Mouse (Mus musculus) bone marrow, adult 2 months (tissue): ENCODE data around the gene Olfr1082. TPM values are rescaled to one million over a fixed set of nuclear protein-coding genes. Genes with fewer than 3 reads are reported as not detected.
"Not testable (repeated sequence)": the region's sequence is repeated elsewhere in the genome, so short reads cannot be mapped to it uniquely, and the experiment has no call there.

ENCODE experiments used
- H3K27ac ChIP-seq: fragments of 200-500 bp; 2 replicates; pipeline ENCODE4 v1.5.1; 2012; ENCODE audit warnings: low read depth, mild to moderate bottlenecking, control low read depth, inconsistent platforms, low read length; ENCODE audit not compliant: control insufficient read depth, poor library complexity, insufficient read depth
- H3K4me1 ChIP-seq: fragments of 200-500 bp; 2 replicates; pipeline ENCODE4 v1.6.1; 2011; ENCODE audit warnings: low read length; ENCODE audit not compliant: control insufficient read depth, insufficient read depth
- H3K4me3 ChIP-seq: fragments of 200-500 bp; replicated peaks from 2 replicates; pipeline ENCODE3; 2011; ENCODE audit warnings: mild to moderate bottlenecking, low read depth, low read length, control low read depth; ENCODE audit not compliant: control insufficient read depth
- WGBS: fragments of 180-500 bp; shearing (Covaris S2); methylation state at CpG from one replicate; pipeline ENCODE4 v1.1.7; 2018; 5-methylcytosine and 5-hydroxymethylcytosine counted together
- polyA plus RNA-seq: library from polyadenylated mRNA; stranded (reverse); fragments of >200 nt; gene quantifications from 2 replicates; pipeline ENCODE4 v1.2.4, GENCODE M21; 2011; ENCODE audit warnings: low replicate concordance; ENCODE audit not compliant: missing spikeins, insufficient read depth, insufficient read length

The Olfr1082 gene
- 1.0 TPM in 1 of 2 replicates, not detected in the other for polyA plus RNA-seq

GRCm38 (mm10) chr2:86598866-86599265 is at the start of gene Olfr1082:
Gene Olfr1082, minus strand, starts transcription at chr2:86598966.
- H3K4me1 ChIP-seq, H3K27ac ChIP-seq: not testable (repeated sequence)
- 17% methylated on average over 1 of the region's 1 CpGs for WGBS

GRCm38 (mm10) chr2:86639625-86640024 is 40.9 kb upstream of the Olfr1082 start, which contains the start of gene Olfr1084:
Gene Olfr1084, minus strand, starts transcription at chr2:86639725.
- not testable (repeated sequence) for H3K27ac ChIP-seq, H3K4me3 ChIP-seq, H3K4me1 ChIP-seq
- WGBS = 62% methylated on average over 1 of the region's 1 CpGs

More at GRCm38 (mm10) chr2:86598866-86599265, at the start of gene Olfr1082:
- H3K4me3 ChIP-seq = not testable (repeated sequence)

GRCm38 (mm10) chr2:86558135-86558534 is 40.6 kb downstream of the Olfr1082 start, which contains the start of gene Olfr1080:
Gene Olfr1080, minus strand, starts transcription at chr2:86558235.
- H3K4me3 ChIP-seq, H3K27ac ChIP-seq, H3K4me1 ChIP-seq: not testable (repeated sequence)

Other genes with a start within 250 kb of the Olfr1082 start
- not detected in 2 replicates for gene Olfr1055, start 248.7 kb downstream of the Olfr1082 start, polyA plus RNA-seq
- not detected in 2 replicates for gene Olfr1056, start 236.5 kb downstream of the Olfr1082 start, polyA plus RNA-seq
- gene Olfr1057, start 220.6 kb downstream of the Olfr1082 start, polyA plus RNA-seq = not detected in 2 replicates
- not detected in 2 replicates for gene Olfr1058, start 210.4 kb downstream of the Olfr1082 start, polyA plus RNA-seq
- not detected in 2 replicates for gene Olfr1061, start 184.9 kb downstream of the Olfr1082 start, polyA plus RNA-seq
- 0.45 and 0.97 TPM in 2 replicates for gene Olfr1062, start 172.2 kb downstream of the Olfr1082 start, polyA plus RNA-seq
- gene Olfr1065, start 148.4 kb downstream of the Olfr1082 start, polyA plus RNA-seq = not detected in 2 replicates
- not detected in 2 replicates for gene Olfr1066, start 142.7 kb downstream of the Olfr1082 start, polyA plus RNA-seq
- gene Olfr228, start 111.6 kb downstream of the Olfr1082 start, polyA plus RNA-seq = not detected in 2 replicates
- not detected in 2 replicates for gene Olfr1076, start 90.5 kb downstream of the Olfr1082 start, polyA plus RNA-seq
- not detected in 2 replicates for gene Olfr1079, start 56.5 kb downstream of the Olfr1082 start, polyA plus RNA-seq
- not detected in 2 replicates for gene Olfr1080, start 40.7 kb downstream of the Olfr1082 start, polyA plus RNA-seq
- not detected in 2 replicates for gene Olfr1084, start 40.8 kb upstream of the Olfr1082 start, polyA plus RNA-seq
- 0.30 TPM in 1 of 2 replicates, not detected in the other for gene Olfr1085, start 63.1 kb upstream of the Olfr1082 start, polyA plus RNA-seq
- not detected in 2 replicates for gene Olfr1086, start 81.1 kb upstream of the Olfr1082 start, polyA plus RNA-seq
- not detected in 2 replicates for gene Olfr1087, start 99.4 kb upstream of the Olfr1082 start, polyA plus RNA-seq
- not detected in 2 replicates for gene Olfr1089, start 134.7 kb upstream of the Olfr1082 start, polyA plus RNA-seq
- 4.3 TPM in 1 of 2 replicates, not detected in the other for gene Olfr1090, start 160.0 kb upstream of the Olfr1082 start, polyA plus RNA-seq
- not detected in 2 replicates for gene Olfr1093, start 183.5 kb upstream of the Olfr1082 start, polyA plus RNA-seq
- not detected in 2 replicates for gene Olfr141, start 211.1 kb upstream of the Olfr1082 start, polyA plus RNA-seq
- not detected in 2 replicates for gene Olfr1094, start 225.7 kb upstream of the Olfr1082 start, polyA plus RNA-seq